Mouse (Mus musculus): Measurements from ENCODE around the gene Prpsap1. TPM values are rescaled to one million over a fixed set of nuclear protein-coding genes. Genes with fewer than 3 reads are reported as not detected.

The Prpsap1 gene
- total RNA-seq, 2 experiments from 2014 or later: 12.6 to 14.1 TPM

GRCm38 (mm10) chr11:116453889-116454288 lies 40.1 kb downstream of the Prpsap1 start:
- DNase-seq: no peak
- intact Hi-C loops (cut with DNase I): no loop called here

GRCm38 (mm10) chr11:116449341-116449740 lies 44.7 kb downstream of the Prpsap1 start:
- no peak for DNase-seq
- intact Hi-C loops (cut with DNase I): loop anchor here (5.0 kb wide), 1 partner anchor 222 kb away; no protein-coding TSS in a partner anchor

- no peak for DNase-seq
- intact Hi-C loops (cut with DNase I): loop anchor here (5.0 kb wide), 1 partner anchor 221 kb away; no protein-coding TSS in a partner anchor
These were observed 46.2 kb downstream of the Prpsap1 start for GRCm38 (mm10) chr11:116447822-116448221.

GRCm38 (mm10) chr11:116446308-116446887 lies 47.6 kb downstream of the Prpsap1 start:
- intact Hi-C loops (cut with DNase I): loop anchor here (1.0 to 5.0 kb wide), 2 partner anchors 127 to 219 kb away; no protein-coding TSS in a partner anchor
- no peak for DNase-seq

DNA sequence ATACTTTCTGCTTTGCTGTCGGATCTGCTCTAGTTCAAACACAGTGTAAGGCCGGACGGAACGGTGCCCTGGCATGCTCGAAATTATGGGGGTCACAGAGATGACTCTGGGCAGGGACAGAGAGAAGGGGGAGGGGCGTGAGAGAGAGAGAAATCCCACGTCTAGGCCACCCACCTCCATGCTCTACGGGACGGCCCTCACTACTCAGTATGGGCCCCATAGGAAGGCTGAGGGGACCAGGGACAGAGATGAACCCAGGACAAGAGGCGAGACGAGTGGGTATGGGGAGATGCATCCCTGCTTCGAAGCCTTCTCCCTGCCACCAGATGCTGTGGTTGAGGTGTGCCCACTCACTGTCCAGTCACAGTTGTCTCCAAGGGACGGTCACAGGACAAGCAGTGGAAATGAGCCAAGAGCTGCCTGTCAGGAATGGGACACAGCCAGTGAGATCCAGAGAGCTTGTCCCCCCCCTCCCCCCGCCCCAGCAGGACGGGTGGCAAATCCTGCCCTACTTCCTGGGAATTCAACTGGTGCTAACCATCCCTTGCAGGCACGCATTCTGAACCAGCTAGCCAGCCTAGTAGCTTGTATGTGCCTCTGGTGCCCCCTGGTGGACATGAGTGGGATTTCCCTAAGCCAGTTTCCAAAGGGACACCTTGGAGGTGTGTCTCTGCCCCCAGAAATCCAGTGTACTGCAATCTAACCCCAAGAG lies 48.2 kb downstream of the Prpsap1 start:
- intact Hi-C loops (cut with DNase I): loop anchor here (1.0 to 5.0 kb wide), 2 partner anchors 126 to 218 kb away; no protein-coding TSS in a partner anchor
- DNase-seq: peak; percentile 92

DNA sequence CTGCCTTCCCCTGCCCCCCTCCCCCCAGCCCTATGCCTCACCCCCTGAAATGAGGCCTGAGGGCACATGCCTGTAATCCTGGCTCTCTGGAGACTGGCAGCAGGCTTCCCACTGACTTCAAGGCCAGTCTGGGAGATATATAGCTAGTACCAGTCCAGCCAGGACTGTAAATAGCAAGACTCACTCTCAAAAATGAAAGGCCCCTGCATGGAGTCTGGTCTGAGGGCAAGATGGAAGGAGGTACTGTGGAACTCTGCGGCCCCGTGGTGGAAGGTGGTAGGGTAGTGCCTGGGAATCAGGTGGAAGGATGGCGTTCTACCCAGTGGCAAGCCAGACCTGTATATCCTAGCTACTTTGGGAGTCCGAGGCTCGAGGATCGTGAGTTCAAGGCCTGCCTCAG lies 50.1 kb downstream of the Prpsap1 start:
- intact Hi-C loops (cut with DNase I): loop anchor here (5.0 kb wide), 1 partner anchor 57 kb away; no protein-coding TSS in a partner anchor
- DNase-seq: no peak

GRCm38 (mm10) chr11:116443311-116443710 lies 50.7 kb downstream of the Prpsap1 start:
- no peak for DNase-seq
- intact Hi-C loops (cut with DNase I): loop anchor here (5.0 kb wide), 1 partner anchor 56 kb away; no protein-coding TSS in a partner anchor

- intact Hi-C loops (cut with DNase I): loop anchor here (5.0 kb wide), 1 partner anchor 56 kb away; no protein-coding TSS in a partner anchor
- DNase-seq: no peak
These were observed 51.2 kb downstream of the Prpsap1 start for GRCm38 (mm10) chr11:116442867-116443177.

DNA sequence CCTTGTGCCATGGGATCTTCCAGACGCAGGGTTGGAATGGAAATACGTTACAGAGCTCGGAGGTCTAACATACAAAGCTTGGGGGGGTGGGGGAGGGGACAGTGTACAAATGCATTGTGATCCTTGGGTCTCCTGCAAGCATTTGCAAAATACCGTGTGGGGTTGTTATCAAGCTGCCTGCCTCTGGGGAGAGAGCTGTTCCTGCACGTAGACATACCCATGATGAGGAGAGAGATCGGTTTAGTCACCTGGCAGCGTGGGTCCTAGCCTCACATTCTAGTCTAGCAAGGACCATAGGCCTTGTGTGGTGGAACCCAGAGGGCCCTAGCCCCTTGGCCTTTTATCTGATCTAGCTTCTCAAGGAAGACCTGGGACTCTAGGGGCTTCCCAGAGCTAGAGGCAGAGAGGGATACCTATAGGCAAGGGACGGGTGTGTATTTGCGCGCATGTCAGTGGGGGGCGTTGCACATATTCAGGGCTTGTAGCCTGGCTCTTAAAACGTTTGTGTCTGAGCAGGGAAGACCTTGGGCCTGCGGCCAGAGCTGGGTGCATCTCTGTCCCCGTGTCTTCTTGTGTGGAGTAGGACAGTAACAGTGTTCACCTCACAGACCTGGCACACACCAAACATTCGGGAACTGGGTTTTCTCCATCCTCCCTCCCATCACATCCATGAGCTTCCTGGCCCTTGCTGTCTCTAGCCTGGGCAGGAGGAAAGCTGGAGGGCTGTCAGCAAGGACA lies 51.7 kb downstream of the Prpsap1 start:
- DNase-seq: no peak
- intact Hi-C loops (cut with DNase I): loop anchor here (5.0 kb wide), 1 partner anchor 55 kb away; no protein-coding TSS in a partner anchor

DNA sequence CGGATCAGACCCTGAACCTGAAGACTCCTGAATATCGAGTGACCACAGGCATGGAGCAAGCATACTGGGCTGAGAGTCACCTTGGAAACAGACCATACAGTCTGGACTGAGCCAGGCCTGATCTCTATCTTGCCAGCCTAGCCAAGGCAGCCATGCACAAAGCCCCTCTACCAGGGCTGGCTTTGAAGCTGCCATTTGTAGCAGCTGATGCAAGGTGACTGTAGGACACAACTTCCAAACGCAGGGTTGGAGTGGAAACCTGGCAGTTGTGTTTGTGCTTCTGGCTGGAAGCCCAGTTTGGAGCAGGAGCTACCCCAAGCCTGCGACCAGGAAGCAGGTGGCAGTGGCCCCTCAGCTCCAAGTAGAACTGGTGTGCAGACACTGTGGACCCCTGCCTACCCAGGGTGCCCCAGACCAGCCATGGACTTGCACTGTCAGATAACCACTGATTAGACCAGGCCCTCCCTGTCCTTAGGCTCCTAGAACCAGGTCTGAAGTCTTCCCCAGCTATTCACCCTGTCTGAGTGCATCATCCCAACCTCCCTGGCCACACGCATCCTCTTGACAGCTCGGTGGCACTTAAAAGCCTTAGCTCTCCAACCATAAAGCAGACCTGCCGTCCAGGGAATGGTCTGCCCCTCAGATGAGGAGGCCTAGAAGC lies 53.5 kb downstream of the Prpsap1 start:
- no peak for DNase-seq
- intact Hi-C loops (cut with DNase I): loop anchor here (5.0 kb wide), 1 partner anchor 53 kb away; no protein-coding TSS in a partner anchor

DNA sequence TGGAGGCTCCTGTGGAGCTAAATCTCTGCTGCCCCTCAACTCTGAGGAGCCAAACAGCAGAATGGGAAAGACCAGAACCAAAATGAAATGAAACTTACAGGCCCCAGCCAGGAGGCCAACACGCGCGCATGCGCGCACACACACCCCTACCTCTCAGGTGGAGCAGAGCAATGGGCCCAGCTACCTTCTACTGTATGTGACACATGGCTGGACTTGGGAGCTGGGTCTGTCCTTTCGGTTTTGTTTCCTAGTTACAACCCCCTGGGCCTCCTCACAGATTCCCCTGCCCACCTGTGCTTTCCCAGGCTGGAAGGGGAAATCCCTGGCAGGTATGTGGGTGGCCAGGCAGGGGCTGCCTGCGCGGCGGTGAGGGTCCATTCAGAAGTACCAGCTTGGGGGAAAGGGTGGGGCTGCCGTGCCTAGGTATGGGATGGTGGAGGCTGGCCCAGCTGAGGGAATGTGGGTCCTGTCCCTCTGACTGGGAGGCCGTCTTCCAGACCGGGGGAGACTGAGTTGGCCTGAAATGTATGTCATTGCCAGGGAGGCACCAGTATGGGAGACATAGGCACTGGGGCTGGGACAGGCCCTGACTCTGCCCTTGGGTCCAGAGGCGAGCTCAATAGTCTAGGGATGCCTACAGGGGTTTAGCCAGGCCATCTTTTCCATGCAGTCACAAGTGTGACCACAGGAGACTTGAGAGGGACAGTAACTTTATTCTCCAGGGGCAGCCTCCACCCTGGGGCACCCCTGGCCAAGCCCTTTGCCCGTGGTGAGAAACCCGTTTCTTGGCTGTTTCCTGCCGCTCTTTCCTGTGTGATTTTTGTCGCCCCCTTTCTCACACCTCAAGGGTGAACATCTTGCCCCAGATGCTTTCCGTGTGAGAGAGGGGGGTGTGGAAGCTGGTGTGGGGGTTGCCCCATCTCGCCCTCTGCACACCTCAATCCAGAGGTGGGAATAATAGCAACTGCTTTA lies 54.4 kb downstream of the Prpsap1 start:
- intact Hi-C loops (cut with DNase I): loop anchor here (5.0 kb wide), 1 partner anchor 52 kb away; no protein-coding TSS in a partner anchor
- DNase-seq: no peak

DNA sequence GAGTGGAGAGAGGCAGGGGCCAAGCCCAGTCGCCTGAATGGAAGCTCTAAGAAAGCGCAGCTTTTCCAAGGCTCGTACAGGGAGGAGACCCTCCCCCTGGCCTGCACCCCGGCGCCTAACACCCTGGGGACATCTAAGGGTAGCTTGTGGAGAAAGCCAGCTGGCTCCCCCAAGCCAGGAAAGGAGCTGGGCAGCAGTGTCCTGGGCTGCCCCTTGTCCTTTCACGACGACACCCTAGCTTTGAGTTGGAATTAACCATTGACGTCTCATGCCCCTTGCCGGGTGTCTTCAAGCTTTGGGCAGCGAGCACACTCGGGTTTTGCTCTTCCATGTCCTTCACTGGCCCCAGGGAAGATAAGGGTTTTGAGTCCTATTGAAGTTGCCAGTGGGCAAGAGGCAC lies 56.5 kb downstream of the Prpsap1 start:
- intact Hi-C loops (cut with DNase I): no loop called here
- DNase-seq: no peak

DNA sequence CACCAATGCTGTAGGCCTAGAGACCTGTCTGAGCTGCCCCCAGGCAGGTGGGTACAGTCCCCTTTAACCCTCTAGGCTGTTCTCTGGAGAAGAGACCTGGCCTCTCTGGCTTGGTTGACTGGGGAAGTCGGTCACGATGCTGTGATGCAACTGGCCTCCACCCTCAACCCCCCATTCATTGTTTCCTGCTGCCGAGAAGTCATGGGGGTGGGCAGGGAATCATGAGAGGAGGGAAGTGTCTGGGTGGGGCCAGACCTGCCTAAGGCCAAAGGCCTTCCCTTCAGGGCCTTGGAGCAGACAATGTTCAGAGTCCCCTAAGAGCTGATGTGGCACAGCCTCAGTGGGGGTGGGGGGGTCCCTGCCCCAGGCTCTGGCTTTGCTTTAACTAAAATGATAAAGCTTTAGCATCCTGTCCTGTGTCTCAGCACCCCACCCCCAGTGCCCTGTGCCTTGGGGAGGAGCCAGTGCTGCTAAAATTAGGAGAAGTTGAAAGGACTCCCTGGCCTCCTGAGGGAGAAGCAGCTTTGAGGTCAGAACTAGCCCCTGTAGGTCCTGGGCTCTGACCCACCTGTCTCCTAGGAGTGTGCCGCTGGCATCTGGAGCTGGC lies 57.2 kb downstream of the Prpsap1 start:
- intact Hi-C loops (cut with DNase I): no loop called here
- peak; percentile 55 to 64 for DNase-seq

- intact Hi-C loops (cut with DNase I): no loop called here
These were observed 57.8 kb downstream of the Prpsap1 start for GRCm38 (mm10) chr11:116435992-116436724.

GRCm38 (mm10) chr11:116434967-116435752 lies 58.8 kb downstream of the Prpsap1 start:
- no peak for DNase-seq
- intact Hi-C loops (cut with DNase I): loop anchor here (5.0 kb wide), 1 partner anchor 38 kb away; no protein-coding TSS in a partner anchor

More at GRCm38 (mm10) chr11:116435992-116436724, 57.8 kb downstream of the Prpsap1 start:
- no peak for DNase-seq

- intact Hi-C loops (cut with DNase I): loop anchor here (5.0 kb wide), 1 partner anchor 37 kb away; no protein-coding TSS in a partner anchor
- peak; percentile 76 to 77 for DNase-seq
These were observed 59.6 kb downstream of the Prpsap1 start for GRCm38 (mm10) chr11:116434287-116434966.

Measured in gastrocnemius, postnatal 36 days (tissue).